Mouse (Mus musculus) urinary bladder, postnatal 36 days (tissue): Measurements from ENCODE around the gene Slc39a10.
"Not testable (repeated sequence)": the region's sequence is repeated elsewhere in the genome, so short reads cannot be mapped to it uniquely, and the experiment has no call there.

Source experiments
- DNase-seq, 2 experiments: peaks; one replicate each; pipeline ENCODE4 v3.0.0; 2022; ENCODE audit warnings: low spot score in 2 of 2, mixed read lengths in 1 of 2

Gene Slc39a10

GRCm38 (mm10) chr1:46864175-46864885, 28.3 kb downstream of the Slc39a10 start:
- DNase-seq = no peak

- DNase-seq = no peak
Measured at GRCm38 (mm10) chr1:46863434-46863833, 29.2 kb downstream of the Slc39a10 start.

GRCm38 (mm10) chr1:46860082-46860481, 32.6 kb downstream of the Slc39a10 start:
- no peak for DNase-seq

GRCm38 (mm10) chr1:46858579-46858978, 34.1 kb downstream of the Slc39a10 start:
- DNase-seq = no peak

- no peak for DNase-seq
Measured at GRCm38 (mm10) chr1:46856498-46856897, 36.2 kb downstream of the Slc39a10 start.

GRCm38 (mm10) chr1:46854036-46854900, 38.4 kb downstream of the Slc39a10 start:
- peak; percentile 18 to 84 for DNase-seq

- peak; percentile 98 to 99 for DNase-seq
Measured at GRCm38 (mm10) chr1:46853317-46854035, 39.2 kb downstream of the Slc39a10 start.

GRCm38 (mm10) chr1:46852600-46853272, 39.9 kb downstream of the Slc39a10 start:
- peak in 1 of 2 experiments; percentile 48 for DNase-seq

GRCm38 (mm10) chr1:46852216-46852599, 40.4 kb downstream of the Slc39a10 start:
- DNase-seq = no peak

GRCm38 (mm10) chr1:46851586-46851985, 41.1 kb downstream of the Slc39a10 start:
- no peak for DNase-seq

GRCm38 (mm10) chr1:46849758-46850157, 42.9 kb downstream of the Slc39a10 start:
- DNase-seq = peak; percentile 26 to 51

GRCm38 (mm10) chr1:46845221-46845620, 47.4 kb downstream of the Slc39a10 start:
- no peak for DNase-seq

GRCm38 (mm10) chr1:46844281-46844680, 48.4 kb downstream of the Slc39a10 start:
- DNase-seq = no peak

- peak in 1 of 2 experiments; percentile 10 for DNase-seq
Measured at GRCm38 (mm10) chr1:46843406-46843805, 49.2 kb downstream of the Slc39a10 start.

- DNase-seq = no peak
Measured at GRCm38 (mm10) chr1:46831927-46832326, 60.7 kb downstream of the Slc39a10 start.

- DNase-seq = no peak
Measured at GRCm38 (mm10) chr1:46830066-46830843, 62.4 kb downstream of the Slc39a10 start.

GRCm38 (mm10) chr1:46822256-46822972, 70.2 kb downstream of the Slc39a10 start:
- DNase-seq = no peak

- DNase-seq = no peak
Measured at GRCm38 (mm10) chr1:46817934-46818333, 74.7 kb downstream of the Slc39a10 start.

GRCm38 (mm10) chr1:46808630-46809029, 84.0 kb downstream of the Slc39a10 start:
- not testable (repeated sequence) for DNase-seq

- DNase-seq = no peak
Measured at GRCm38 (mm10) chr1:46805074-46805473, 87.6 kb downstream of the Slc39a10 start.
